Mouse (Mus musculus): ENCODE results near the gene Dyrk1a. TPM values are rescaled to one million over a fixed set of nuclear protein-coding genes. Genes with fewer than 3 reads are reported as not detected.

The Dyrk1a gene
- total RNA-seq, 2 experiments from 2014 or later, result 102 to 104 TPM

GRCm38 (mm10) chr16:94617255-94617654, 47.4 kb downstream of the Dyrk1a start:
- intact Hi-C loops (cut with DNase I), result loop anchor here (5.0 kb wide), 1 partner anchor 45 kb away; the partner anchor contains the start of gene Dyrk1a
- no peak for DNase-seq (ENCODE audit: extremely low spot score in 1 of 2, low spot score in 2 of 2)

- peak in 1 of 2 experiments; percentile 67 for DNase-seq (ENCODE audit: extremely low spot score in 1 of 2, low spot score in 2 of 2)
- intact Hi-C loops (cut with DNase I), result loop anchor here (5.0 kb wide), 1 partner anchor 46 kb away; the partner anchor contains the start of gene Dyrk1a
Measured at GRCm38 (mm10) chr16:94618543-94618942, 48.7 kb downstream of the Dyrk1a start.

- intact Hi-C loops (cut with DNase I), result loop anchor here (5.0 kb wide), 1 partner anchor 47 kb away; the partner anchor contains the start of gene Dyrk1a
- no peak for DNase-seq (ENCODE audit: extremely low spot score in 1 of 2, low spot score in 2 of 2)
Measured at GRCm38 (mm10) chr16:94619301-94619700, 49.5 kb downstream of the Dyrk1a start.

GRCm38 (mm10) chr16:94624871-94625270, 55.1 kb downstream of the Dyrk1a start:
- no peak for DNase-seq (ENCODE audit: extremely low spot score in 1 of 2, low spot score in 2 of 2)
- intact Hi-C loops (cut with DNase I), result no loop called here

- intact Hi-C loops (cut with DNase I), result no loop called here
- no peak for DNase-seq (ENCODE audit: extremely low spot score in 1 of 2, low spot score in 2 of 2)
Measured at GRCm38 (mm10) chr16:94625639-94626038, 55.8 kb downstream of the Dyrk1a start.

GRCm38 (mm10) chr16:94627736-94628135, 57.9 kb downstream of the Dyrk1a start:
- intact Hi-C loops (cut with DNase I), result no loop called here
- no peak for DNase-seq (ENCODE audit: extremely low spot score in 1 of 2, low spot score in 2 of 2)

GRCm38 (mm10) chr16:94628976-94629729, 59.3 kb downstream of the Dyrk1a start:
- intact Hi-C loops (cut with DNase I), result no loop called here
- DNase-seq (ENCODE audit: extremely low spot score in 1 of 2, low spot score in 2 of 2), result no peak

- intact Hi-C loops (cut with DNase I), result no loop called here
- peak in 1 of 2 experiments; percentile 69 for DNase-seq (ENCODE audit: extremely low spot score in 1 of 2, low spot score in 2 of 2)
Measured at GRCm38 (mm10) chr16:94631984-94632383, 62.2 kb downstream of the Dyrk1a start.

- intact Hi-C loops (cut with DNase I), result no loop called here
- DNase-seq (ENCODE audit: extremely low spot score in 1 of 2, low spot score in 2 of 2), result no peak
Measured at GRCm38 (mm10) chr16:94632424-94632963, 62.7 kb downstream of the Dyrk1a start.

GRCm38 (mm10) chr16:94633012-94633411, 63.2 kb downstream of the Dyrk1a start:
- no peak for DNase-seq (ENCODE audit: extremely low spot score in 1 of 2, low spot score in 2 of 2)
- intact Hi-C loops (cut with DNase I), result no loop called here

GRCm38 (mm10) chr16:94637423-94637822, 67.6 kb downstream of the Dyrk1a start:
- intact Hi-C loops (cut with DNase I), result no loop called here
- no peak for DNase-seq (ENCODE audit: extremely low spot score in 1 of 2, low spot score in 2 of 2)

- no peak for DNase-seq (ENCODE audit: extremely low spot score in 1 of 2, low spot score in 2 of 2)
- intact Hi-C loops (cut with DNase I), result no loop called here
Measured at GRCm38 (mm10) chr16:94641799-94642198, 72.0 kb downstream of the Dyrk1a start.

- no peak for DNase-seq (ENCODE audit: extremely low spot score in 1 of 2, low spot score in 2 of 2)
- intact Hi-C loops (cut with DNase I), result no loop called here
Measured at GRCm38 (mm10) chr16:94647153-94647552, 77.3 kb downstream of the Dyrk1a start.

GRCm38 (mm10) chr16:94647925-94648324, 78.1 kb downstream of the Dyrk1a start:
- intact Hi-C loops (cut with DNase I), result no loop called here

GRCm38 (mm10) chr16:94649861-94650260, 80.1 kb downstream of the Dyrk1a start:
- intact Hi-C loops (cut with DNase I), result no loop called here
- no peak for DNase-seq (ENCODE audit: extremely low spot score in 1 of 2, low spot score in 2 of 2)

More at GRCm38 (mm10) chr16:94647925-94648324, 78.1 kb downstream of the Dyrk1a start:
- no peak for DNase-seq (ENCODE audit: extremely low spot score in 1 of 2, low spot score in 2 of 2)

- intact Hi-C loops (cut with DNase I), result no loop called here
- no peak for DNase-seq (ENCODE audit: extremely low spot score in 1 of 2, low spot score in 2 of 2)
Measured at GRCm38 (mm10) chr16:94652091-94652713, 82.4 kb downstream of the Dyrk1a start.

- intact Hi-C loops (cut with DNase I), result no loop called here
- DNase-seq (ENCODE audit: extremely low spot score in 1 of 2, low spot score in 2 of 2), result no peak
Measured at GRCm38 (mm10) chr16:94655083-94655482, 85.3 kb downstream of the Dyrk1a start.

- intact Hi-C loops (cut with DNase I), result no loop called here
- no peak for DNase-seq (ENCODE audit: extremely low spot score in 1 of 2, low spot score in 2 of 2)
Measured at GRCm38 (mm10) chr16:94656891-94657290, 87.1 kb downstream of the Dyrk1a start.

GRCm38 (mm10) chr16:94659394-94659793, 89.6 kb downstream of the Dyrk1a start:
- no peak for DNase-seq (ENCODE audit: extremely low spot score in 1 of 2, low spot score in 2 of 2)
- intact Hi-C loops (cut with DNase I), result no loop called here

- intact Hi-C loops (cut with DNase I), result no loop called here
- DNase-seq (ENCODE audit: extremely low spot score in 1 of 2, low spot score in 2 of 2), result no peak
Measured at GRCm38 (mm10) chr16:94660221-94660620, 90.4 kb downstream of the Dyrk1a start.
